Mouse (Mus musculus) liver, postnatal 0 days (tissue): Measurements from ENCODE around the gene Susd1. TPM values are rescaled to one million over a fixed set of nuclear protein-coding genes. Genes with fewer than 3 reads are reported as not detected.
A peak's percentile ranks its signal among the peaks of the same experiment; 100 is the strongest.

Experiments used
- ATAC-seq: fragments of 200-750 bp; cut with Nextera tagmentation; 2 replicates; pipeline ENCODE4 v1.8.0; 2017; ENCODE audit warnings: mild to moderate bottlenecking, moderate library complexity
- DNase-seq: peaks from one replicate; pipeline ENCODE4 v3.0.0-alpha.2; 2016
- H3K27ac ChIP-seq: fragments of 300-500 bp; sonication (generic); 2 replicates; pipeline ENCODE4 v1.5.1; 2014; ENCODE audit warnings: antibody characterized with exemption, moderate library complexity, mild to moderate bottlenecking, low read depth
- H3K27me3 ChIP-seq: fragments of 300-500 bp; sonication (generic); 2 replicates; pipeline ENCODE4 v1.6.1; 2014; ENCODE audit warnings: low read length, control low read depth, mixed read lengths; ENCODE audit not compliant: insufficient read depth
- H3K36me3 ChIP-seq: fragments of 300-500 bp; sonication (generic); replicated peaks from 2 replicates; pipeline ENCODE4 v1.6.1; 2014; ENCODE audit warnings: mild to moderate bottlenecking, control low read depth, low read length, moderate library complexity, mixed read lengths; ENCODE audit not compliant: insufficient read depth
- H3K4me1 ChIP-seq: fragments of 300-500 bp; sonication (generic); 2 replicates; pipeline ENCODE4 v1.6.1; 2014; ENCODE audit warnings: antibody characterized with exemption, mild to moderate bottlenecking, control low read depth; ENCODE audit not compliant: insufficient read depth
- H3K4me2 ChIP-seq: fragments of 300-500 bp; sonication (generic); 2 replicates; pipeline ENCODE4 v1.6.1; 2014; ENCODE audit warnings: low read depth, mild to moderate bottlenecking, low read length, moderate library complexity, mixed read lengths
- H3K4me3 ChIP-seq: fragments of 300-500 bp; sonication (generic); 2 replicates; pipeline ENCODE4 v1.5.1; 2014; ENCODE audit warnings: low read depth, low read length
- H3K9ac ChIP-seq: fragments of 300-500 bp; sonication (generic); replicated peaks from 2 replicates; pipeline ENCODE4 v1.6.1; 2014; ENCODE audit warnings: mild to moderate bottlenecking, moderate library complexity
- H3K9me3 ChIP-seq: fragments of 300-500 bp; sonication (generic); 2 replicates; pipeline ENCODE4 v1.6.1; 2016; ENCODE audit warnings: mild to moderate bottlenecking, control low read depth, low read length, mixed read lengths
- CTCF ChIP-seq: sonication (generic); IDR thresholded peaks from 2 replicates; pipeline ENCODE4 v1.5.1; 2016; ENCODE audit warnings: antibody characterized with exemption, low read depth
- EP300 ChIP-seq: IDR thresholded peaks from 2 replicates; pipeline ENCODE4 v1.6.1; 2016; ENCODE audit warnings: antibody characterized with exemption, low read depth, mild to moderate bottlenecking
- WGBS: fragments of 180-500 bp; shearing (Covaris S2); extraction: QIAGEN DNeasy Blood & Tissue Kit; methylation state at CpG from one replicate; pipeline ENCODE4 v1.1.7; 2014; ENCODE audit not compliant: insufficient replicate concordance; 5-methylcytosine and 5-hydroxymethylcytosine counted together
- polyA plus RNA-seq: library from polyadenylated mRNA; unstranded; fragments of >200 nt; fragmentation: Nextera tagmentation; extraction: Ambion mirVana; gene quantifications from 2 replicates; pipeline ENCODE4 v1.2.1, GENCODE M21; 2015

Gene Susd1
- polyA plus RNA-seq, 1 experiment from 2014 or later = 7.2 TPM

- no peak overlapping the region for H3K9ac ChIP-seq
- H3K27ac ChIP-seq = peak overlapping the region; percentile 98
- H3K36me3 ChIP-seq = peaks cover 7% of the 10 kb centered on the region
- DNase-seq (no peak), ATAC-seq (no peak)
- no peak overlapping the region for H3K4me3 ChIP-seq
- TF ChIP-seq CTCF (no peak), EP300 (no peak)
- 80% methylated on average over 9 of the region's 9 CpGs for WGBS
- no peaks in the 10 kb centered on the region for H3K27me3 ChIP-seq
- H3K4me2 ChIP-seq = no peak overlapping the region
- no peaks in the 10 kb centered on the region for H3K9me3 ChIP-seq
- H3K4me1 ChIP-seq = peaks cover 40% of the 10 kb centered on the region
Measured at GRCm38 (mm10) chr4:59332691-59333423, 105.6 kb downstream of the Susd1 start.

- no peak for DNase-seq
- H3K9me3 ChIP-seq = no peaks in the 10 kb centered on the region
- peak overlapping the region; percentile 33; the same call in 1 of the 2 replicates for H3K4me2 ChIP-seq
- no peak overlapping the region for H3K4me3 ChIP-seq
- H3K27ac ChIP-seq = peak overlapping the region; percentile 98
- ATAC-seq = peak; percentile 12; the same call in 1 of the 2 replicates
- H3K4me1 ChIP-seq = peaks cover 40% of the 10 kb centered on the region
- TF ChIP-seq CTCF (no peak), EP300 (peak; percentile 1; the same call in 1 of the 2 replicates)
- no peaks in the 10 kb centered on the region for H3K27me3 ChIP-seq
- H3K9ac ChIP-seq = no peak overlapping the region
- 46% methylated on average over 5 of the region's 5 CpGs for WGBS
- peaks cover 7% of the 10 kb centered on the region for H3K36me3 ChIP-seq
Measured at GRCm38 (mm10) chr4:59332089-59332488, 106.3 kb downstream of the Susd1 start.

GRCm38 (mm10) chr4:59331633-59332032, 106.8 kb downstream of the Susd1 start:
- Histone ChIP-seq H3K4me1 (peaks cover 40% of the 10 kb centered on the region), H3K4me2 (peak overlapping the region; percentile 33; the same call in 1 of the 2 replicates), H3K27ac (peak overlapping the region; percentile 98), H3K36me3 (peaks cover 7% of the 10 kb centered on the region), H3K9me3 (no peaks in the 10 kb centered on the region), H3K4me3 (no peak overlapping the region), H3K9ac (peak overlapping the region; percentile 51), H3K27me3 (no peaks in the 10 kb centered on the region)
- ATAC-seq (peak; percentile 88), DNase-seq (peak; percentile 87)
- TF ChIP-seq CTCF (no peak), EP300 (peak; percentile 74)
- 5% methylated on average over 9 of the region's 9 CpGs for WGBS

- H3K27me3 ChIP-seq = no peaks in the 10 kb centered on the region
- H3K9me3 ChIP-seq = no peaks in the 10 kb centered on the region
- ATAC-seq (peak; percentile 81), DNase-seq (peak; percentile 41)
- peak overlapping the region; percentile 98 for H3K27ac ChIP-seq
- H3K4me1 ChIP-seq = peaks cover 37% of the 10 kb centered on the region
- peaks cover 7% of the 10 kb centered on the region for H3K36me3 ChIP-seq
- no peak overlapping the region for H3K4me3 ChIP-seq
- peak overlapping the region; percentile 51 for H3K9ac ChIP-seq
- 18% methylated on average over 10 of the region's 10 CpGs for WGBS
- peak overlapping the region; percentile 33; the same call in 1 of the 2 replicates for H3K4me2 ChIP-seq
- TF ChIP-seq CTCF = no peak
- TF ChIP-seq EP300 = no peak; the same call in 1 of the 2 replicates
Measured at GRCm38 (mm10) chr4:59330961-59331604, 107.3 kb downstream of the Susd1 start.

- Histone ChIP-seq H3K9ac (no peak overlapping the region), H3K4me3 (no peak overlapping the region), H3K4me1 (peaks cover 36% of the 10 kb centered on the region), H3K9me3 (no peaks in the 10 kb centered on the region), H3K36me3 (peaks cover 5% of the 10 kb centered on the region), H3K4me2 (no peak overlapping the region), H3K27ac (peak overlapping the region; percentile 98), H3K27me3 (no peaks in the 10 kb centered on the region)
- no peak for ATAC-seq
- 77% methylated on average over 19 of the region's 19 CpGs for WGBS
- TF ChIP-seq EP300 = no peak
- TF ChIP-seq CTCF = no peak
- DNase-seq = no peak
Measured at GRCm38 (mm10) chr4:59329461-59330304, 108.8 kb downstream of the Susd1 start.

GRCm38 (mm10) chr4:59328821-59329220, 109.6 kb downstream of the Susd1 start:
- TF ChIP-seq CTCF (no peak), EP300 (no peak)
- peaks cover 8% of the 10 kb centered on the region for H3K36me3 ChIP-seq
- H3K9ac ChIP-seq = no peak overlapping the region
- peaks cover 44% of the 10 kb centered on the region for H3K4me1 ChIP-seq
- WGBS = 84% methylated on average over 7 of the region's 7 CpGs
- no peaks in the 10 kb centered on the region for H3K9me3 ChIP-seq
- ATAC-seq (no peak), DNase-seq (no peak)
- H3K4me2 ChIP-seq = no peak overlapping the region
- H3K27ac ChIP-seq = no peak overlapping the region
- H3K4me3 ChIP-seq = no peak overlapping the region
- no peaks in the 10 kb centered on the region for H3K27me3 ChIP-seq
